Mouse (Mus musculus) heart, adult 10 weeks (tissue): Measurements from ENCODE around the gene Itga6. TPM values are rescaled to one million over a fixed set of nuclear protein-coding genes. Genes with fewer than 3 reads are reported as not detected.

ENCODE experiments used
- polyA plus RNA-seq: library from polyadenylated mRNA; stranded (reverse); fragments of 350-450 nt; fragmentation: Illumina TruSeq; extraction: RNeasy Lipid Tissue Mini Kit (QIAGEN cat#74804); gene quantifications from one replicate; pipeline ENCODE4 v1.2.3, GENCODE M21; 2014; ENCODE audit warnings: low read depth, low replicate concordance

Itga6 gene
- 50.0 TPM for polyA plus RNA-seq

DNA sequence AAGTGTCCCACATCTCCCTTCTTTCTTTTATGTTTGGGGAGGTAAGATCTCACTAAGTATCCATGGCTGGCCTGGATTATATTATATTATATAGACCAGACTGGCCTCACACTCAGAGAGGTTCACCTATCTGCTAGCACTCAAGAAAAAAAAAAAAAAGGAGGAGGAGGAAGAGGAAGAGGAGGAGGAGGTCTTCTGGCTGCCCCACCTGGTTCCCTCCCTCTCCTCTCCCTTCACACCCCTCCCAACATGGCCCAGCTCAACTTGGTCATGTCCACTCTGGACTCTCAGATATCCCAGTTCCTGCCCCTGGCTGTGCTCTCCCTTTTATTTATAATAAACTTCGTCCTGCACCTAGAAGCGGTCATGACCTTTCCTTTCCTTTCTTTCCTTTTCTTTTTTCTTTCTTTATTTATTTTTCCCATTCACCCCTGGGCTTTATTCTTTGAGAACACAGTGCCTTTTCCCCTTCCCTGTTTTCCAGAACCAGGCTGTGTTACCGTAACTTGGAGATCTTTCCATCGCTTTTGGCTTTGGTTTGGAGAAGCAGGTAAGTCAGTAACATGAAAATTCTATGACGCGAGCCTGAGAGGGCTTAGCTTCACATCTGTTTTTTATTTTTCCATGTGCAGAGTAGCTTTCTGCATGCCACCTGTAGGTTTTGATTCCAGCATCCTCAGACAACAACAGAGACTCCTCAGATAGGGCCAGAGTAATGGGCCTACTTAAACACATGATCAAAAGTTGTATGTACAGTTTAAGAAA is at the start of gene Itga6:
Gene Itga6 (plus strand): TSS at position 7 of the 765 bp plus-strand sequence.

DNA sequence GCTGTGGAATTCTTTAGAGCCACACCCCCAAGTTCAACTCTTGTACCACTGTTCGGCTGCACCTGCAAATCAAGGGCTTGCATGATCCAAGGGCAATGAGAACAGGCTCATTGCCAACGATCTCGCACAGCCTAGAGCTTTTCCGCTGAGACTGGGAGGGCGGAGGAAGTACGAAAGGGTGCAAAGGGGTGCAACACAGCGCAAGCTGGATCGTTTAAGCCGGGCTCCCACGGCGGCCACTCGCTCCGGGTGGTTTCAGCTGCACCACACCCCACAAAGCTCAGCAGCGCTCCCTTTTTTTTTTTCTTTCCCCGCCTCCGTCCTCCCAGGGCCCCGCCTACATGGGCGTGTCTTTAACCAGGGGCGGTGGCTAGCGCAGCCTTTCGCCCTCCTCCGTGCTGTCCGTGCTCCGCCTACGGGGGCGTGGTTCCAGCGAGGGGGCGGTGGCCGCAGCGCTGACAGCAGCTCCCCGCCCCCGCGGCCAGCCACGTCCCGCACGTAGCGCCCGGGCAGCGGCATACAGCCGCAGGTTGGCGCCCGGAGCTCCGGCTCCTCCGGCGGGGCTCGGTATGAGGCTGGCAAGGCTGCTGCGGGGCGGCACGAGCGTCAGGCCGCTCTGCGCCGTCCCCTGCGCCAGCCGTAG is 127.5 kb downstream of the Itga6 start, which contains the start of gene Pdk1:
Gene Pdk1 (plus strand): TSS at position 424 of the 643 bp plus-strand sequence.

Other genes with a start within 250 kb of the Itga6 start
- gene Dlx1, start 217.5 kb upstream of the Itga6 start, polyA plus RNA-seq = 0.24 TPM
- gene Dlx2, start 198.9 kb upstream of the Itga6 start, polyA plus RNA-seq = not detected
- gene Pdk1, start 127.6 kb downstream of the Itga6 start, polyA plus RNA-seq = 98.7 TPM
- gene Rapgef4, start 235.6 kb downstream of the Itga6 start, polyA plus RNA-seq = 25.5 TPM